Mouse (Mus musculus) stomach, embryonic 14.5 days (tissue): ENCODE data around the gene Olfr441. TPM values are rescaled to one million over a fixed set of nuclear protein-coding genes. Genes with fewer than 3 reads are reported as not detected.
"Not testable (repeated sequence)": the region's sequence is repeated elsewhere in the genome, so short reads cannot be mapped to it uniquely, and the experiment has no call there.

Source experiments
- ATAC-seq: fragments of 200-750 bp; cut with Nextera tagmentation; 2 replicates; pipeline ENCODE4 v1.8.0; 2017; ENCODE audit warnings: low read depth, moderate TSS enrichment; ENCODE audit not compliant: insufficient number of reproducible peaks, insufficient read depth, low FRiP score
- H3K27ac ChIP-seq: fragments of 300-500 bp; sonication (generic); 2 replicates; pipeline ENCODE4 v1.5.1; 2014; ENCODE audit warnings: mild to moderate bottlenecking, low read length, moderate library complexity, mixed read lengths
- H3K27me3 ChIP-seq: fragments of 300-500 bp; sonication (generic); 2 replicates; pipeline ENCODE4 v1.6.1; 2014; ENCODE audit warnings: low read length, control low read depth, mixed read lengths; ENCODE audit not compliant: control insufficient read depth, insufficient read depth
- H3K36me3 ChIP-seq: fragments of 300-500 bp; sonication (generic); 2 replicates; pipeline ENCODE4 v1.6.1; 2014; ENCODE audit warnings: mild to moderate bottlenecking, control low read depth, low read length, moderate library complexity, mixed read lengths; ENCODE audit not compliant: control insufficient read depth, insufficient read depth
- H3K4me1 ChIP-seq: fragments of 300-500 bp; sonication (generic); 2 replicates; pipeline ENCODE4 v1.6.1; 2014; ENCODE audit warnings: low read length, control low read depth, mixed read lengths; ENCODE audit not compliant: control insufficient read depth, insufficient read depth
- H3K4me2 ChIP-seq: fragments of 300-500 bp; sonication (generic); replicated peaks from 2 replicates; pipeline ENCODE4 v1.6.1; 2014; ENCODE audit warnings: low read depth, low read length, control low read depth
- H3K4me3 ChIP-seq: fragments of 300-500 bp; sonication (generic); 2 replicates; pipeline ENCODE4 v1.5.1; 2014; ENCODE audit warnings: low read depth, low read length, control low read depth
- H3K9ac ChIP-seq: fragments of 300-500 bp; sonication (generic); replicated peaks from 2 replicates; pipeline ENCODE4 v1.6.1; 2014; ENCODE audit warnings: low read depth, mild to moderate bottlenecking, control low read depth, low read length, moderate library complexity, mixed read lengths
- H3K9me3 ChIP-seq: fragments of 300-500 bp; sonication (generic); 2 replicates; pipeline ENCODE4 v1.6.1; 2016; ENCODE audit warnings: low read depth, low read length, control low read depth; ENCODE audit not compliant: control insufficient read depth
- WGBS: fragments of 180-500 bp; shearing (Covaris S2); extraction: QIAGEN DNeasy Blood & Tissue Kit; methylation state at CpG from one replicate; pipeline ENCODE4 v1.1.7; 2014; 5-methylcytosine and 5-hydroxymethylcytosine counted together
- polyA plus RNA-seq: library from polyadenylated mRNA; unstranded; fragments of >200 nt; fragmentation: Nextera tagmentation; extraction: Ambion mirVana; gene quantifications from 2 replicates; pipeline ENCODE4 v1.2.1, GENCODE M21; 2014

Olfr441 gene
- polyA plus RNA-seq: not detected in 2 replicates

DNA sequence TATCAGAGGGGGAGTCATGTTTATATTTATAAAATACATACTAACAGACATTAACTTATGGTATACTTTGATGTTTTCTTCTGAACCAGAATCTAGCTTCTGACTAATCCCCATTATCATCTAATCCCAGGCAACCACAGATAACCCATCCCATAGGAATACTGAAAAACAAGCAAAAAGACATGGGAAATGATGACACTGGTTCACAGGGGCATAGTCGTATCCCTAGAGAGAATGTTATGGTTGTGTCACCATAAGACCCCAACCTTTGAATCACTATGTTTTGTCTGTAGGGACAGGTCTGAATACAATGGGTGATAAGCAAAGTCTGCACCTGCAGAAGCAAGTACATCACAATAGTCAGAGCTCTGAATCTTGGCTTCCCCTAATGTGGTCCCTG is at the start of gene Olfr441:
Gene Olfr441, plus strand, starts transcription at position 301 of the 400 bp plus-strand sequence.
- H3K4me3 ChIP-seq, H3K4me1 ChIP-seq, H3K9me3 ChIP-seq, H3K4me2 ChIP-seq, ATAC-seq, H3K27ac ChIP-seq, H3K27me3 ChIP-seq, H3K36me3 ChIP-seq, H3K9ac ChIP-seq: not testable (repeated sequence)
- WGBS: 90% methylated on average over 1 of the region's 1 CpGs

DNA sequence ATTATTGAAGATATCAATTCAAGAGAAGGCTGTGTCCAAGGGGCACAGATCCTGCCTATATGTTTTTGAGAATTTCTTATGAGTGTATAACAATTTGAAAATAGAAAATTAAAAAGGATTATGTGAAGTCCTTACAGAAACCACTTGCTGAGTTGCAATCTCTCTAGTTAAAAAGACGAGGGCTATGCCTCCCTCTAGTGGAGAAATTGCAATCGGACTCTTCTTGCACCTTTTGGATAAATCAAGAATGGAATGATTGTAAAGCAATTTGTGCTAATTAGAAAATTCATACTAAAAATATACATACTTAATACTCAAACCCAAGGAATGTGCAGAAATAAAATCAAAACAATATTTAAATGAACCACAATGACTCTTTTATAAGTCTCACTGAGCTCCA is 27.4 kb upstream of the Olfr441 start:
- Histone ChIP-seq H3K4me3 (no peak overlapping the region), H3K27me3 (no peaks in the 10 kb centered on the region), H3K9ac (no peak overlapping the region), H3K36me3 (no peaks in the 10 kb centered on the region), H3K4me2 (no peak overlapping the region), H3K27ac (no peak overlapping the region), H3K4me1 (no peaks in the 10 kb centered on the region), H3K9me3 (no peaks in the 10 kb centered on the region)
- no peak for ATAC-seq
- 12% methylated on average over 2 of the region's 2 CpGs for WGBS

DNA sequence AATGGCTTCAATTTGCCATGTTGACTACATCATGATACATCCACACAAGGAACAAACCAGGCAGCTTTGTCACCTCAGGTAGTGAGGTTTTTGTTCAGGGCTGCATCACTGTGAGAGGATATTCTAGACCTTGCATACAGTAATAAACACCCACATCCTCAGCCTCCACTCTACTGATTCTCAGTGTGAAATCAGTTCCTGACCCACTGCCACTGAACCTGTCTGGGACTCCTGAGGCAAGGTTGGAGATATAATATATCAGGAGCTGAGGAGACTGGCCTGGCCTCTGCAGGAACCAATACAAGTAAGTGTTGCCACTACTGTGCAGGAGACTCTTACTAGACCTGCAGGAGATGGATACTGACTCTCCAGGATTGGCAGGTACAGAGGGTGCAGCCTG is 24.8 kb upstream of the Olfr441 start:
- H3K9me3 ChIP-seq, H3K9ac ChIP-seq, H3K4me2 ChIP-seq, H3K27ac ChIP-seq, H3K4me3 ChIP-seq, H3K27me3 ChIP-seq, ATAC-seq, H3K36me3 ChIP-seq, H3K4me1 ChIP-seq: not testable (repeated sequence)

DNA sequence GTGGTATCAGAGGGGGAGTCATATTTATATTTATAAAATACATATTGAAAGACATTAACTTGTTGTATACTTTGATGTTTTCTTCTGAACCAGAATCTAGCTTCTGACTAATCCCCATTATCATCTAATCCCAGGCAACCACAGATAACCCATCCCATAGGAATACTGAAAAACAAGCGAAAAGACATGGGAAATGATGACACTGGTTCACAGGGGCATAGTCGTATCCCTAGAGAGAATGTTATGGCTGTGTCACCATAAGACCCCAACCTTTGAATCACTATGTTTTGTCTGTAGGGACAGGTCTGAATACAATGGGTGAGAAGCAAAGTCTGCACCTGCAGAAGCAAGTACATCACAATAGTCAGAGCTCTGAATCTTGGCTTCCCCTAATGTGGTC is 40.1 kb downstream of the Olfr441 start, which contains the start of gene Olfr237-ps1:
Gene Olfr237-ps1, plus strand, starts transcription at position 301 of the 400 bp plus-strand sequence.
- not testable (repeated sequence) for H3K4me1 ChIP-seq, H3K9me3 ChIP-seq, H3K9ac ChIP-seq, H3K27me3 ChIP-seq, H3K27ac ChIP-seq, H3K4me3 ChIP-seq, ATAC-seq, H3K36me3 ChIP-seq, H3K4me2 ChIP-seq
- WGBS: 92% methylated on average over 2 of the region's 2 CpGs

DNA sequence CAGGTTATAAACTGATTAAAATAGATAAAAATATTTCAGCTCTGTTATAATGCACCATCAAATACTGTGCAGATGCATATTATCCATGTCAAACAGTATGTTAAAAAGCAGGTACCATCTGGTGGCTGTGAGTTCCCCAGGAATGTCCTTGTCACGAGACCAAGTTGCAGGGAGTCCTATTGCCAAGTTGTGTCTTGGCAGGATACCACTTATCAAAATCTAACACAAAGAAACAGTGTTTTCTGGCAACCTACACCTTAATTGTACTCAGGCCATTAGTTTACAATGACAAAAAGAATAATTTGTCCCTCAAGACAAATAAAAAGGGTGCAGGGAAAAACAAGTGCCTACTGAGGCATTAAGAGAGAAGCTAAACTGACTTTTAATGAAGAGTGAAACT is 53.3 kb downstream of the Olfr441 start:
- ATAC-seq: no peak
- WGBS: 81% methylated on average over 1 of the region's 1 CpGs
- H3K4me1 ChIP-seq: no peaks in the 10 kb centered on the region

DNA sequence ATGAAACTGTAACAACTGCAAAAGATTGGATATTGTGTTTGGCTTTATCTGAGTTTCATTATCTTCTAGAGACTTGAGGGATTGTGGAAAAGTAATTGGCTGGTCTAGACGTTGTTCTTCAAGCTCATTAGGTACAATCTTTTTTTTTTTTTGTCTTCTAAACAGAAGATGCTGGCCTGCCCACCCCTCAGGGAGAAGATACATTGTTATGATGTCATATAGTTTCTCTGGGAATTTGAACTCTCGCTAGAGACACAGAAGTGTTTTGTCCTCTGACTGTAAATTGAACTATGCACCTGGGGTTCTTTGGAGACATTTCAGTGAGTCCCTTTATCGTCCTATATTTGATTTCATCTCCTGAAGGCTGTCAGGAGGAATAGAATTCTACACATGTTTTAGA is 56.8 kb downstream of the Olfr441 start, which contains the start of gene Olfr437:
Gene Olfr437, plus strand, starts transcription at position 301 of the 400 bp plus-strand sequence.
- Histone ChIP-seq H3K27me3 (no peaks in the 10 kb centered on the region), H3K36me3 (no peaks in the 10 kb centered on the region), H3K4me2 (no peak within 1 kb of the TSS), H3K9ac (no peak within 1 kb of the TSS), H3K27ac (no peak within 1 kb of the TSS), H3K4me1 (no peaks in the 10 kb centered on the region), H3K9me3 (no peaks in the 10 kb centered on the region), H3K4me3 (no peak within 1 kb of the TSS)
- ATAC-seq: no peak
- WGBS: 66% methylated on average over 3 of the region's 3 CpGs

More for the DNA sequence above, 53.3 kb downstream of the Olfr441 start:
- no peak overlapping the region for H3K27ac ChIP-seq
- H3K4me2 ChIP-seq: no peak overlapping the region
- H3K27me3 ChIP-seq: no peaks in the 10 kb centered on the region
- no peak overlapping the region for H3K9ac ChIP-seq
- no peak overlapping the region for H3K4me3 ChIP-seq
- no peaks in the 10 kb centered on the region for H3K36me3 ChIP-seq
- no peaks in the 10 kb centered on the region for H3K9me3 ChIP-seq

DNA sequence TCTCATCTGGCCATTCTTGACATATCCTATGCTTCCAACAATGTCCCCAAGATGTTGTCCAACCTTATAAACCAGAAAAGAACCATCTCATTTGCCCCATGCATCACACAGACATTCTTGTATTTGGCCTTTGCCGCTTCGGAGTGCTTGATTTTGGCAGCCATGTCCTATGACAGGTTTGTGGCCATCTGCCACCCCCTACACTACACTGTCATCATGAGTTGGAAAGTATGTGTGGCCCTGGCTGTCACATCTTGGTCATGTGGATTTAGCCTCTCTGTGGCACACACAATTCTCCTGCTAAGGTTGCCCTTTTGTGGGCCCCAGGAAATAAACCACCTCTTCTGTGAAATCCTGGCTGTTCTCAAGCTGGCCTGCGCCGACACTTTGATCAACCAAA is 61.1 kb downstream of the Olfr441 start:
- H3K36me3 ChIP-seq: no peaks in the 10 kb centered on the region
- H3K27me3 ChIP-seq: no peaks in the 10 kb centered on the region
- no peaks in the 10 kb centered on the region for H3K4me1 ChIP-seq
- no peak overlapping the region for H3K9ac ChIP-seq
- no peaks in the 10 kb centered on the region for H3K9me3 ChIP-seq
- 95% methylated on average over 4 of the region's 4 CpGs for WGBS
- no peak overlapping the region for H3K4me2 ChIP-seq
- H3K4me3 ChIP-seq: no peak overlapping the region
- ATAC-seq: no peak
- no peak overlapping the region for H3K27ac ChIP-seq

Other genes with a start within 250 kb of the Olfr441 start
- gene Olfr448, start 215.9 kb upstream of the Olfr441 start, polyA plus RNA-seq: not detected in 2 replicates
- gene Olfr447, start 197.5 kb upstream of the Olfr441 start, polyA plus RNA-seq: not detected in 2 replicates
- gene Olfr446, start 185.0 kb upstream of the Olfr441 start, polyA plus RNA-seq: not detected in 2 replicates
- gene Olfr444, start 157.3 kb upstream of the Olfr441 start, polyA plus RNA-seq: not detected in 2 replicates
- not detected in 2 replicates for gene Olfr237-ps1, start 40.2 kb downstream of the Olfr441 start, polyA plus RNA-seq
- gene Olfr437, start 56.9 kb downstream of the Olfr441 start, polyA plus RNA-seq: not detected in 2 replicates
- not detected in 2 replicates for gene Olfr13, start 65.8 kb downstream of the Olfr441 start, polyA plus RNA-seq
- gene Olfr435, start 90.8 kb downstream of the Olfr441 start, polyA plus RNA-seq: not detected in 2 replicates
- gene Olfr434, start 106.7 kb downstream of the Olfr441 start, polyA plus RNA-seq: not detected in 2 replicates
- gene Olfr47, start 125.2 kb downstream of the Olfr441 start, polyA plus RNA-seq: not detected in 2 replicates
- 17.6 and 20.1 TPM in 2 replicates for gene Arhgef5, start 159.2 kb downstream of the Olfr441 start, polyA plus RNA-seq
- gene Nobox, start 203.2 kb downstream of the Olfr441 start, polyA plus RNA-seq: not detected in 2 replicates